Mouse (Mus musculus): Measurements from ENCODE around the gene Gabbr2. TPM values are rescaled to one million over a fixed set of nuclear protein-coding genes. Genes with fewer than 3 reads are reported as not detected.

Gabbr2 gene
- polyA plus RNA-seq, 1 experiment from 2014 or later = 0.03 TPM

DNA sequence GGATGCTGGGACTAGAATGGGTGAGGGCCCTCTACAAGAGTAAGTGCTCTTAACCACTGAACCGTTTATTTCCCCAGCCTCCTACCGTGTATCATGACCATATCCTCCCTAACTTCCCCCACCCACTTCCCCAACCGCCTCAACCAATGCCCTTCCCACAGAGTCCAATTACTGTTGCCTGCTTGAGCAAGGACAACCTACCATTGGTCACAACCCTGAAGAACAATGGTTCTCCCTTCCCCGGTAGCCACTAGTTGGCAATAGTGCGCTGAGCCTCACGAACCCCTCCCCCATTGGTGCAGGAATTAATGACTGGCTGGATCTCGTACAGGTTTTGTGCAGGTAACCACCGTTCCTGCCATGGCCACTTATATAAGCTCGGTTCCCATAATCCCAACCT lies 361.3 kb downstream of the Gabbr2 start:
- WGBS = 51% methylated on average over 9 of the region's 9 CpGs
- no peak overlapping the region for H3K9ac ChIP-seq (ENCODE audit: low read length)
- H3K27ac ChIP-seq (ENCODE audit: low read length) = no peak overlapping the region
- H3K4me1 ChIP-seq (ENCODE audit: control insufficient read depth, insufficient read depth, low read length) = peaks cover 10% of the 10 kb centered on the region
- H3K4me2 ChIP-seq (ENCODE audit: low read depth, low read length) = no peak overlapping the region
- H3K36me3 ChIP-seq (ENCODE audit: control insufficient read depth, insufficient read depth) = no peaks in the 10 kb centered on the region
- no peak for ATAC-seq (replicated peaks; ENCODE audit: extremely low read depth, insufficient read depth, low FRiP score)
- no peak overlapping the region for H3K4me3 ChIP-seq (ENCODE audit: low read length)
- H3K27me3 ChIP-seq (ENCODE audit: control insufficient read depth, insufficient read depth, low read length) = no peaks in the 10 kb centered on the region
- no peaks in the 10 kb centered on the region for H3K9me3 ChIP-seq (replicated peaks; ENCODE audit: control insufficient read depth, low read length)

- no peak for ATAC-seq (replicated peaks; ENCODE audit: extremely low read depth, insufficient read depth, low FRiP score)
- H3K4me1 ChIP-seq (ENCODE audit: control insufficient read depth, insufficient read depth, low read length) = peaks cover 10% of the 10 kb centered on the region
- H3K27ac ChIP-seq (ENCODE audit: low read length) = no peak overlapping the region
- H3K36me3 ChIP-seq (ENCODE audit: control insufficient read depth, insufficient read depth) = no peaks in the 10 kb centered on the region
- 28% methylated on average over 9 of the region's 9 CpGs for WGBS
- H3K4me2 ChIP-seq (ENCODE audit: low read depth, low read length) = peak overlapping the region; percentile 36; the same call in 1 of the 2 replicates
- H3K27me3 ChIP-seq (ENCODE audit: control insufficient read depth, insufficient read depth, low read length) = no peaks in the 10 kb centered on the region
- H3K4me3 ChIP-seq (ENCODE audit: low read length) = no peak overlapping the region
- H3K9ac ChIP-seq (ENCODE audit: low read length) = 0 out of 2 replicates have a peak overlapping the region, but pooled peaks have one; percentile 17
- H3K9me3 ChIP-seq (replicated peaks; ENCODE audit: control insufficient read depth, low read length) = no peaks in the 10 kb centered on the region
Observed at GRCm38 (mm10) chr4:46628873-46629272, 362.8 kb downstream of the Gabbr2 start.

GRCm38 (mm10) chr4:46628081-46628480 lies 363.6 kb downstream of the Gabbr2 start:
- peak overlapping the region; percentile 3; the same call in 1 of the 2 replicates for H3K4me2 ChIP-seq (ENCODE audit: low read depth, low read length)
- H3K4me1 ChIP-seq (ENCODE audit: control insufficient read depth, insufficient read depth, low read length) = peaks cover 10% of the 10 kb centered on the region
- peak; percentile 57 for ATAC-seq (replicated peaks; ENCODE audit: extremely low read depth, insufficient read depth, low FRiP score)
- H3K27me3 ChIP-seq (ENCODE audit: control insufficient read depth, insufficient read depth, low read length) = no peaks in the 10 kb centered on the region
- no peaks in the 10 kb centered on the region for H3K9me3 ChIP-seq (replicated peaks; ENCODE audit: control insufficient read depth, low read length)
- no peak overlapping the region for H3K9ac ChIP-seq (ENCODE audit: low read length)
- H3K4me3 ChIP-seq (ENCODE audit: low read length) = no peak overlapping the region
- H3K27ac ChIP-seq (ENCODE audit: low read length) = peak overlapping the region; percentile 48; the same call in 1 of the 2 replicates
- no peaks in the 10 kb centered on the region for H3K36me3 ChIP-seq (ENCODE audit: control insufficient read depth, insufficient read depth)
- WGBS = 74% methylated on average over 11 of the region's 11 CpGs

DNA sequence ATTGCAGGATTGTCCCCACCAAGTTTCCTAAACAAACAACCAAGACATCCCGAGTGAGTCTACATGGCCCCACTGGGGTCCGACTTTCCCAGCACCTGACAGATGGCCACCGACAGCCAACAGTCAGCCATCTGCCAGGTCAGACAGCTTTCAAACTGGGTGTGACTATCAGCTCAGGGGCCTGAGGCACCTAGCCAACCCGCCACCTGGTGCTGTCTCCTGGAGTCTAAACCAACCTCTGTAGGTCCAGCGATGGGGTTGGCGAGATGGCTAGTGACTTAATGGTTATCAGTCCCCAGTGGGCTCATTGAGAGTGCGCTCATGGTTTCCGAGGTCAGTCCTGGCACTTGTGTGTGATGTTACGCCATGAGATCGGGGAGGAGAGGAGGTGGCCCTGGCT lies 366.6 kb downstream of the Gabbr2 start:
- H3K36me3 ChIP-seq (ENCODE audit: control insufficient read depth, insufficient read depth) = no peaks in the 10 kb centered on the region
- H3K9ac ChIP-seq (ENCODE audit: low read length) = no peak overlapping the region
- peaks cover 13% of the 10 kb centered on the region for H3K4me1 ChIP-seq (ENCODE audit: control insufficient read depth, insufficient read depth, low read length)
- H3K9me3 ChIP-seq (replicated peaks; ENCODE audit: control insufficient read depth, low read length) = no peaks in the 10 kb centered on the region
- WGBS = 76% methylated on average over 10 of the region's 10 CpGs
- H3K4me3 ChIP-seq (ENCODE audit: low read length) = no peak overlapping the region
- H3K27me3 ChIP-seq (ENCODE audit: control insufficient read depth, insufficient read depth, low read length) = no peaks in the 10 kb centered on the region
- no peak overlapping the region for H3K27ac ChIP-seq (ENCODE audit: low read length)
- no peak overlapping the region for H3K4me2 ChIP-seq (ENCODE audit: low read depth, low read length)
- ATAC-seq (replicated peaks; ENCODE audit: extremely low read depth, insufficient read depth, low FRiP score) = no peak

DNA sequence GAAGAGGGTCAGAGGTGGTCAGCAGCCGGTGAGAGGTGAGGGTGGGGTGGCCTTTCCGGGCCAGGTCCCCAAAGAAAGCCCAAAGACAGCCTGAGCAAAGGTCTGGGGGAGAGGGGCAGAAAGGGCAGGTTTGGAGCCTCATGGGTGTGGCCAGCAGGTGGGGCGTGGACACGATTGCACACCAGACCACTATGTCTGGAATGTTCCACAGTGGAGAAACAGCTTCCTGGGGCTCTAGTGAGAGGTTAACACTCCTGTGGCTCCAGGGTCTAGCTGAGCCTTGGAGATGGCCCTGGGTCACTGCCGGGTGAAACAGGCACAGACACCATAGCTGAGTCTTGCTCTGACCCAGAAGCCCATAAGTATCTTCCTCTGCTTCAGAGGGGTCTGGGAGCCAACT lies 368.7 kb downstream of the Gabbr2 start:
- Histone ChIP-seq H3K4me1 (ENCODE audit: control insufficient read depth, insufficient read depth, low read length) (peaks cover 3% of the 10 kb centered on the region; the same call in 1 of the 2 replicates), H3K27ac (ENCODE audit: low read length) (no peak overlapping the region), H3K27me3 (ENCODE audit: control insufficient read depth, insufficient read depth, low read length) (0 out of 2 replicates have a peak, but pooled peaks cover 4% of the 10 kb centered on the region), H3K9ac (ENCODE audit: low read length) (no peak overlapping the region), H3K4me2 (ENCODE audit: low read depth, low read length) (no peak overlapping the region), H3K36me3 (ENCODE audit: control insufficient read depth, insufficient read depth) (no peaks in the 10 kb centered on the region), H3K9me3 (replicated peaks; ENCODE audit: control insufficient read depth, low read length) (no peaks in the 10 kb centered on the region), H3K4me3 (ENCODE audit: low read length) (no peak overlapping the region)
- no peak for ATAC-seq (replicated peaks; ENCODE audit: extremely low read depth, insufficient read depth, low FRiP score)
- 78% methylated on average over 5 of the region's 5 CpGs for WGBS

- Histone ChIP-seq H3K36me3 (ENCODE audit: control insufficient read depth, insufficient read depth) (no peaks in the 10 kb centered on the region), H3K4me2 (ENCODE audit: low read depth, low read length) (no peak overlapping the region), H3K4me3 (ENCODE audit: low read length) (no peak overlapping the region), H3K4me1 (ENCODE audit: control insufficient read depth, insufficient read depth, low read length) (peaks cover 3% of the 10 kb centered on the region; the same call in 1 of the 2 replicates), H3K9ac (ENCODE audit: low read length) (no peak overlapping the region), H3K9me3 (replicated peaks; ENCODE audit: control insufficient read depth, low read length) (no peaks in the 10 kb centered on the region), H3K27ac (ENCODE audit: low read length) (no peak overlapping the region), H3K27me3 (ENCODE audit: control insufficient read depth, insufficient read depth, low read length) (0 out of 2 replicates have a peak, but pooled peaks cover 4% of the 10 kb centered on the region)
- ATAC-seq (replicated peaks; ENCODE audit: extremely low read depth, insufficient read depth, low FRiP score) = no peak
- WGBS = 73% methylated on average over 8 of the region's 8 CpGs
Observed at GRCm38 (mm10) chr4:46620946-46621345, 370.7 kb downstream of the Gabbr2 start.

DNA sequence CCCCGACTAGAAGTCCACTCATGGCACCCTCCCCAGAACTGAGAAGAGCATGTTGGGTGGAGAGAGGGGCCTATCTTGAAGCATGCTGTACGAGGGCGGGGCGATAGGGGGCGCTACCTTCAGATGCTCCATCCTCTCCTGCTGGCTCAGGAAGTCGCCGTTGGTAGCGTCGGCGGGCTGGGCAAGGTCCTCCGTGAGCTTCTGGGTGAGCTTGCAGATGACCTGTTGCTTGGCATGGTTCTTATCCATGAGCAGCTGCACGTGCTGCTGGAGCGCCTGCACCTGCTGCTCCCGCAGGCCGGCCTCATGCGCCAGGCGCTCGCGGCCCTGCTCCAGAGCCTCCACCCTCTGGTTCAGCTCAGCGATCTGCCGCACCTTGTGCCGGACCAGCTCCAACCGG lies 371.3 kb downstream of the Gabbr2 start:
- peaks cover 3% of the 10 kb centered on the region; the same call in 1 of the 2 replicates for H3K4me1 ChIP-seq (ENCODE audit: control insufficient read depth, insufficient read depth, low read length)
- H3K27ac ChIP-seq (ENCODE audit: low read length) = no peak overlapping the region
- no peak overlapping the region for H3K4me3 ChIP-seq (ENCODE audit: low read length)
- 0 out of 2 replicates have a peak, but pooled peaks cover 9% of the 10 kb centered on the region for H3K27me3 ChIP-seq (ENCODE audit: control insufficient read depth, insufficient read depth, low read length)
- H3K9me3 ChIP-seq (replicated peaks; ENCODE audit: control insufficient read depth, low read length) = no peaks in the 10 kb centered on the region
- no peaks in the 10 kb centered on the region for H3K36me3 ChIP-seq (ENCODE audit: control insufficient read depth, insufficient read depth)
- 0 out of 2 replicates have a peak overlapping the region, but pooled peaks have one; percentile 7 for H3K4me2 ChIP-seq (ENCODE audit: low read depth, low read length)
- H3K9ac ChIP-seq (ENCODE audit: low read length) = 0 out of 2 replicates have a peak overlapping the region, but pooled peaks have one; percentile 7
- no peak for ATAC-seq (replicated peaks; ENCODE audit: extremely low read depth, insufficient read depth, low FRiP score)
- 18% methylated on average over 23 of the region's 23 CpGs for WGBS

GRCm38 (mm10) chr4:46618196-46618817 lies 373.4 kb downstream of the Gabbr2 start:
- Histone ChIP-seq H3K4me2 (ENCODE audit: low read depth, low read length) (no peak overlapping the region), H3K4me3 (ENCODE audit: low read length) (no peak overlapping the region), H3K27me3 (ENCODE audit: control insufficient read depth, insufficient read depth, low read length) (peaks cover 16% of the 10 kb centered on the region; the same call in 1 of the 2 replicates), H3K9ac (ENCODE audit: low read length) (no peak overlapping the region), H3K4me1 (ENCODE audit: control insufficient read depth, insufficient read depth, low read length) (peaks cover 3% of the 10 kb centered on the region; the same call in 1 of the 2 replicates), H3K36me3 (ENCODE audit: control insufficient read depth, insufficient read depth) (no peaks in the 10 kb centered on the region), H3K9me3 (replicated peaks; ENCODE audit: control insufficient read depth, low read length) (no peaks in the 10 kb centered on the region), H3K27ac (ENCODE audit: low read length) (no peak overlapping the region)
- no peak for ATAC-seq (replicated peaks; ENCODE audit: extremely low read depth, insufficient read depth, low FRiP score)
- WGBS = 60% methylated on average over 11 of the region's 11 CpGs

DNA sequence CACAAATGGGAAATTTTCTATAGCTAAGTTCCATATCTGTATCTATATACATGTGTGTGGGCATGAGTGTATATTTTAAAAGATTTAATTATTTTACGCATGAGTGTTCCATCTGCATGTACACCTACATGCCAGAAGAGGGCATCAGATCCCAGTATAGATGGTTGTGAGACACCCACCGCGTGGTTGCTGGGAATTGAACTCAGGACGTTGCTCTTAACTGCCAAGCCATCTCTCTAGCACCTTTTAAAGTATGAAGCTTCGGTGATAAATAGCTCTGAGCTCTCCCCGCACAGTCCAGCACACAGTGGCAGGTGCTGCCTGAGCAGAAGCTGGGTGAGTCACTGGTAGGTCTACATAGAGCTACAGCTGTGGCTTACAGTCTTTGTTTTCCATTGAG lies 374.3 kb downstream of the Gabbr2 start:
- WGBS = 67% methylated on average over 6 of the region's 6 CpGs
- H3K4me3 ChIP-seq (ENCODE audit: low read length) = no peak overlapping the region
- no peak overlapping the region for H3K4me2 ChIP-seq (ENCODE audit: low read depth, low read length)
- H3K36me3 ChIP-seq (ENCODE audit: control insufficient read depth, insufficient read depth) = no peaks in the 10 kb centered on the region
- ATAC-seq (replicated peaks; ENCODE audit: extremely low read depth, insufficient read depth, low FRiP score) = no peak
- peaks cover 21% of the 10 kb centered on the region; the same call in 1 of the 2 replicates for H3K27me3 ChIP-seq (ENCODE audit: control insufficient read depth, insufficient read depth, low read length)
- H3K9me3 ChIP-seq (replicated peaks; ENCODE audit: control insufficient read depth, low read length) = no peaks in the 10 kb centered on the region
- H3K27ac ChIP-seq (ENCODE audit: low read length) = no peak overlapping the region
- H3K9ac ChIP-seq (ENCODE audit: low read length) = no peak overlapping the region
- peaks cover 3% of the 10 kb centered on the region; the same call in 1 of the 2 replicates for H3K4me1 ChIP-seq (ENCODE audit: control insufficient read depth, insufficient read depth, low read length)

Measured in heart, embryonic 16.5 days (tissue).